Mouse (Mus musculus) thymus, adult 2 months (tissue): ENCODE data around the gene Dach2.

Experiments used
- CTCF ChIP-seq: fragments of 200-500 bp; IDR thresholded peaks from 2 replicates; pipeline ENCODE4 v1.5.1; 2012; ENCODE audit warnings: mild to moderate bottlenecking, control low read depth, low read length, moderate library complexity, borderline replicate concordance; ENCODE audit not compliant: control insufficient read depth, poor library complexity, insufficient read depth; ENCODE audit errors: extremely low read depth
- POLR2A ChIP-seq: fragments of 200-500 bp; IDR thresholded peaks from 2 replicates; pipeline ENCODE4 v1.6.1; 2012; ENCODE audit warnings: mild to moderate bottlenecking, low read length, control low read depth, moderate library complexity; ENCODE audit not compliant: control insufficient read depth, poor library complexity, insufficient read depth; ENCODE audit errors: extremely low read depth

GRCm38 (mm10) chrX:113833062-113833461, 535.8 kb downstream of the Dach2 start:
- TF ChIP-seq POLR2A (no peak), CTCF (no peak)
